Mouse (Mus musculus) brown adipose tissue, adult 24 weeks (tissue): ENCODE results near the gene Rps18. TPM values are rescaled to one million over a fixed set of nuclear protein-coding genes. Genes with fewer than 3 reads are reported as not detected.

ENCODE experiments used
- H3K27ac ChIP-seq: fragments of 200-500 bp; replicated peaks from 2 replicates; pipeline ENCODE4 v1.5.1; 2012; ENCODE audit warnings: low read depth, mild to moderate bottlenecking, low read length
- H3K4me1 ChIP-seq: fragments of 200-500 bp; 2 replicates; pipeline ENCODE4 v1.6.1; 2012; ENCODE audit warnings: low read length, mixed read lengths; ENCODE audit not compliant: control insufficient read depth, insufficient read depth, insufficient read length
- H3K4me3 ChIP-seq: fragments of 200-500 bp; 2 replicates; pipeline ENCODE4 v1.5.1; 2012; ENCODE audit warnings: low read depth, mild to moderate bottlenecking, low read length, moderate library complexity; ENCODE audit not compliant: insufficient read depth
- polyA plus RNA-seq: library from polyadenylated mRNA; stranded (reverse); fragments of >200 nt; gene quantifications from 2 replicates; pipeline ENCODE4 v1.2.4, GENCODE M21; 2012; ENCODE audit not compliant: missing spikeins, insufficient read depth, insufficient read length

Rps18 gene
- polyA plus RNA-seq, 1 experiment, result 635 TPM

- Histone ChIP-seq H3K27ac (peak overlapping the region; percentile 82), H3K4me3 (no peak overlapping the region), H3K4me1 (peaks cover 22% of the 10 kb centered on the region)
These were observed 23.8 kb upstream of the Rps18 start for GRCm38 (mm10) chr17:33979512-33980050.

GRCm38 (mm10) chr17:33978631-33979031 lies 22.8 kb upstream of the Rps18 start:
- H3K27ac ChIP-seq, result peak overlapping the region; percentile 82
- peak overlapping the region; percentile 76 for H3K4me3 ChIP-seq
- H3K4me1 ChIP-seq, result peaks cover 22% of the 10 kb centered on the region

- H3K4me1 ChIP-seq, result peaks cover 22% of the 10 kb centered on the region
- peak overlapping the region; percentile 69 for H3K27ac ChIP-seq
- H3K4me3 ChIP-seq, result peak overlapping the region; percentile 76
These were observed 22.2 kb upstream of the Rps18 start for GRCm38 (mm10) chr17:33977861-33978557.

- H3K27ac ChIP-seq, result no peak overlapping the region
- H3K4me3 ChIP-seq, result no peak overlapping the region
- H3K4me1 ChIP-seq, result peaks cover 3% of the 10 kb centered on the region; the same call in 1 of the 2 replicates
These were observed 17.8 kb upstream of the Rps18 start for GRCm38 (mm10) chr17:33973572-33973971.

GRCm38 (mm10) chr17:33972691-33973090 lies 16.9 kb upstream of the Rps18 start:
- H3K27ac ChIP-seq, result no peak overlapping the region
- H3K4me3 ChIP-seq, result no peak overlapping the region
- H3K4me1 ChIP-seq, result peaks cover 2% of the 10 kb centered on the region; the same call in 1 of the 2 replicates

GRCm38 (mm10) chr17:33969394-33969793 lies 13.6 kb upstream of the Rps18 start:
- Histone ChIP-seq H3K27ac (no peak overlapping the region), H3K4me3 (no peak overlapping the region), H3K4me1 (no peaks in the 10 kb centered on the region)

- H3K4me3 ChIP-seq, result no peak overlapping the region
- H3K27ac ChIP-seq, result no peak overlapping the region
- H3K4me1 ChIP-seq, result no peaks in the 10 kb centered on the region
These were observed 13.1 kb upstream of the Rps18 start for GRCm38 (mm10) chr17:33968927-33969326.

- Histone ChIP-seq H3K27ac (no peak overlapping the region), H3K4me3 (no peak overlapping the region), H3K4me1 (no peaks in the 10 kb centered on the region)
These were observed 12.7 kb upstream of the Rps18 start for GRCm38 (mm10) chr17:33968489-33968888.

- H3K4me3 ChIP-seq, result no peak overlapping the region
- H3K4me1 ChIP-seq, result no peaks in the 10 kb centered on the region
- no peak overlapping the region for H3K27ac ChIP-seq
These were observed 10.2 kb upstream of the Rps18 start for GRCm38 (mm10) chr17:33965846-33966550.

- Histone ChIP-seq H3K27ac (no peak overlapping the region), H3K4me1 (no peaks in the 10 kb centered on the region)
These were observed 9.5 kb upstream of the Rps18 start for GRCm38 (mm10) chr17:33965082-33965845.

GRCm38 (mm10) chr17:33962876-33963275 lies 7.1 kb upstream of the Rps18 start:
- Histone ChIP-seq H3K4me1 (no peaks in the 10 kb centered on the region), H3K27ac (no peak overlapping the region), H3K4me3 (no peak overlapping the region)

More at GRCm38 (mm10) chr17:33965082-33965845, 9.5 kb upstream of the Rps18 start:
- H3K4me3 ChIP-seq, result no peak overlapping the region

GRCm38 (mm10) chr17:33959948-33960347 lies 4.1 kb upstream of the Rps18 start:
- no peaks in the 10 kb centered on the region for H3K4me1 ChIP-seq
- H3K4me3 ChIP-seq, result no peak overlapping the region
- H3K27ac ChIP-seq, result no peak overlapping the region

- H3K27ac ChIP-seq, result no peak overlapping the region
- H3K4me3 ChIP-seq, result no peak overlapping the region
- no peaks in the 10 kb centered on the region for H3K4me1 ChIP-seq
These were observed 3.3 kb upstream of the Rps18 start for GRCm38 (mm10) chr17:33959135-33959534.

- Histone ChIP-seq H3K27ac (no peak overlapping the region), H3K4me3 (no peak overlapping the region), H3K4me1 (no peaks in the 10 kb centered on the region)
These were observed 2.6 kb upstream of the Rps18 start for GRCm38 (mm10) chr17:33958451-33958850.

GRCm38 (mm10) chr17:33957493-33957892 lies 1.7 kb upstream of the Rps18 start:
- no peaks in the 10 kb centered on the region for H3K4me1 ChIP-seq
- H3K27ac ChIP-seq, result no peak overlapping the region
- no peak overlapping the region for H3K4me3 ChIP-seq
